Mouse (Mus musculus) ES-E14 (cell line): ENCODE measurements around the gene Erp27. TPM values are rescaled to one million over a fixed set of nuclear protein-coding genes. Genes with fewer than 3 reads are reported as not detected.

Experiments used
- DNase-seq: peaks from one replicate; pipeline ENCODE4 v3.0.0-alpha.2; 2013; ENCODE audit warnings: low read depth, low spot score
- H3K27ac ChIP-seq: 2 replicates; pipeline ENCODE4 v1.5.1; 2012; ENCODE audit warnings: low read depth, mild to moderate bottlenecking, low read length, moderate library complexity, mixed read lengths; ENCODE audit not compliant: poor library complexity, insufficient read depth, severe bottlenecking
- H3K36me3 ChIP-seq: 2 replicates; pipeline ENCODE4 v1.6.1; 2012; ENCODE audit warnings: mild to moderate bottlenecking, low read length, moderate library complexity, mixed read lengths; ENCODE audit not compliant: control insufficient read depth, poor library complexity, insufficient read depth, severe bottlenecking
- H3K4me1 ChIP-seq, 2 experiments: fragments of 150-350 bp in 1 of 2; sonication (generic) in 1 of 2; 2 replicates each; pipeline ENCODE4 v1.6.1; 2012; ENCODE audit warnings: low read length in 2 of 2, mild to moderate bottlenecking in 1 of 2, mixed read lengths in 1 of 2; ENCODE audit not compliant: control insufficient read depth in 2 of 2, insufficient read depth in 2 of 2, poor library complexity in 1 of 2
- H3K4me3 ChIP-seq, 2 experiments: fragments of 150-350 bp in 1 of 2; sonication (generic) in 1 of 2; 2 replicates each; pipeline ENCODE4 v1.5.1; 2012; ENCODE audit warnings: low read length in 2 of 2, low read depth in 1 of 2, mild to moderate bottlenecking in 1 of 2, mixed read lengths in 1 of 2; ENCODE audit not compliant: insufficient read depth in 1 of 2, poor library complexity in 1 of 2, severe bottlenecking in 1 of 2
- H3K9ac ChIP-seq: 2 replicates; pipeline ENCODE4 v1.6.1; 2012; ENCODE audit warnings: low read depth, mild to moderate bottlenecking, low read length, mixed read lengths; ENCODE audit not compliant: poor library complexity, insufficient read depth, severe bottlenecking
- H3K9me3 ChIP-seq: fragments of 150-350 bp; sonication (generic); 2 replicates; pipeline ENCODE4 v1.6.1; 2012; ENCODE audit warnings: low read depth, mild to moderate bottlenecking, low read length; ENCODE audit not compliant: control insufficient read depth, insufficient read depth
- CHD2 ChIP-seq: IDR thresholded peaks from 2 replicates; pipeline ENCODE4 v1.6.1; 2014; ENCODE audit warnings: mild to moderate bottlenecking, low read depth, low read length, inconsistent platforms
- HCFC1 ChIP-seq: IDR thresholded peaks from 2 replicates; pipeline ENCODE4 v1.6.1; 2012; ENCODE audit warnings: low read length, inconsistent platforms, borderline replicate concordance; ENCODE audit not compliant: insufficient read depth
- MAFK ChIP-seq: IDR thresholded peaks from 2 replicates; pipeline ENCODE4 v1.6.1; 2014; ENCODE audit warnings: mild to moderate bottlenecking, low read depth, low read length, inconsistent platforms; ENCODE audit not compliant: insufficient read depth
- ZC3H11A ChIP-seq: IDR thresholded peaks from 2 replicates; pipeline ENCODE4 v1.6.1; 2012; ENCODE audit warnings: low read depth, mild to moderate bottlenecking, inconsistent platforms, low read length, borderline replicate concordance
- ZNF384 ChIP-seq: IDR thresholded peaks from 2 replicates; pipeline ENCODE4 v1.6.1; 2012; ENCODE audit warnings: low read depth, low read length, inconsistent platforms
- in situ Hi-C, 2 experiments: fragments of 600-800 bp; cut with MboI; formaldehyde crosslinking; loops; one replicate each; pipeline ENCODE4 v1.15.1; 2025; ENCODE audit warnings: low sequenced_read_pairs in 2 of 2, inconsistent platforms in 1 of 2; ENCODE audit not compliant: unreplicated experiment in 2 of 2
- total RNA-seq: library from RNA; depleted of rRNA; stranded (reverse); fragments of 300-350 nt; gene quantifications from 2 replicates; pipeline ENCODE4 v1.2.3, GENCODE M21; 2012

The Erp27 gene
- total RNA-seq, 1 experiment, result not detected

- H3K9me3 ChIP-seq, result no peaks in the 10 kb centered on the region
- TF ChIP-seq MAFK (no peak), ZNF384 (no peak), HCFC1 (no peak), CHD2 (no peak), ZC3H11A (no peak)
- no peaks in the 10 kb centered on the region for H3K36me3 ChIP-seq
- no peak for DNase-seq
- H3K9ac ChIP-seq, result no peak overlapping the region
- peaks cover 0 to 5% of the 10 kb centered on the region in 2 experiments; a peak in 1 of 4 replicates for H3K4me1 ChIP-seq
- no peak overlapping the region for H3K27ac ChIP-seq
- in situ Hi-C loops, result no loop called here
- H3K4me3 ChIP-seq, result no peak overlapping the region
These were observed 33.3 kb upstream of the Erp27 start for GRCm38 (mm10) chr6:136955240-136955639.

- H3K4me1 ChIP-seq, result peaks cover 0 to 5% of the 10 kb centered on the region in 2 experiments; a peak in 1 of 4 replicates
- H3K4me3 ChIP-seq, result no peak overlapping the region
- H3K9me3 ChIP-seq, result no peaks in the 10 kb centered on the region
- H3K9ac ChIP-seq, result no peak overlapping the region
- in situ Hi-C loops, result no loop called here
- H3K36me3 ChIP-seq, result no peaks in the 10 kb centered on the region
- no peak for DNase-seq
- no peak overlapping the region for H3K27ac ChIP-seq
- TF ChIP-seq CHD2 (no peak), MAFK (no peak), HCFC1 (no peak), ZC3H11A (no peak), ZNF384 (no peak)
These were observed 32.7 kb upstream of the Erp27 start for GRCm38 (mm10) chr6:136954715-136955114.

GRCm38 (mm10) chr6:136954192-136954591 is 32.2 kb upstream of the Erp27 start:
- DNase-seq, result no peak
- Histone ChIP-seq H3K4me1 (peaks cover 0 to 5% of the 10 kb centered on the region in 2 experiments; a peak in 1 of 4 replicates), H3K9ac (no peak overlapping the region), H3K36me3 (no peaks in the 10 kb centered on the region), H3K4me3 (no peak overlapping the region), H3K27ac (no peak overlapping the region), H3K9me3 (no peaks in the 10 kb centered on the region)
- in situ Hi-C loops, result no loop called here
- TF ChIP-seq ZC3H11A (no peak), MAFK (no peak), ZNF384 (no peak), CHD2 (no peak), HCFC1 (no peak)

- Histone ChIP-seq H3K36me3 (no peaks in the 10 kb centered on the region), H3K4me1 (peaks cover 0 to 5% of the 10 kb centered on the region in 2 experiments; a peak in 1 of 4 replicates), H3K9ac (no peak overlapping the region), H3K27ac (no peak overlapping the region), H3K9me3 (no peaks in the 10 kb centered on the region), H3K4me3 (no peak overlapping the region)
- TF ChIP-seq ZC3H11A (no peak), ZNF384 (no peak), CHD2 (no peak), HCFC1 (no peak), MAFK (no peak)
- DNase-seq, result no peak
- in situ Hi-C loops, result no loop called here
These were observed 30.9 kb upstream of the Erp27 start for GRCm38 (mm10) chr6:136952930-136953329.

- TF ChIP-seq CHD2 (no peak), MAFK (no peak), ZNF384 (no peak), ZC3H11A (no peak), HCFC1 (no peak)
- in situ Hi-C loops, result no loop called here
- H3K27ac ChIP-seq, result no peak overlapping the region
- no peaks in the 10 kb centered on the region; a peak in 1 of 4 replicates for H3K4me1 ChIP-seq
- H3K9me3 ChIP-seq, result no peaks in the 10 kb centered on the region
- no peak overlapping the region for H3K9ac ChIP-seq
- no peaks in the 10 kb centered on the region for H3K36me3 ChIP-seq
- H3K4me3 ChIP-seq, result no peak overlapping the region
- DNase-seq, result no peak
These were observed 28.2 kb upstream of the Erp27 start for GRCm38 (mm10) chr6:136950171-136950570.
